ENCODE assay signal across 16 mouse cellular contexts in genomic region chr2:119855310-119855850, GRCm38 (mm10). TPM values are rescaled to one million over a fixed set of nuclear protein-coding genes. Genes with fewer than 3 reads are reported as not detected.
"Had no signal": no experiment of that assay in that cellular context is flagged by ENCODE, and none has a peak within 500 bp of the region (broad histone marks: within the 10 kb centered on the region; RNA-seq: fewer than 3 reads in every experiment).

No protein-coding gene starts in this region.

- H3K27me3 ChIP-seq: midbrain, embryonic 13.5 days; midbrain, embryonic 15.5 days; neural tube, embryonic 12.5 days had no signal

- H3K9me3 ChIP-seq: megakaryocyte, embryonic 14.5 days; midbrain, embryonic 13.5 days; midbrain, embryonic 15.5 days; neural tube, embryonic 12.5 days had no signal

- H3K4me3 ChIP-seq: megakaryocyte, embryonic 14.5 days; midbrain, embryonic 13.5 days; midbrain, embryonic 15.5 days; neural tube, embryonic 12.5 days had no signal

- H3K27ac ChIP-seq: macrophage; midbrain, embryonic 13.5 days; midbrain, embryonic 15.5 days; neural tube, embryonic 12.5 days had no signal

- H3K9ac ChIP-seq: lung, embryonic 14.5 days; midbrain, embryonic 13.5 days; midbrain, embryonic 15.5 days; neural tube, embryonic 12.5 days had no signal

- DNase-seq: lung, adult 18-20 months; lung, embryonic 14.5 days; lung, postnatal 14 days; lung, postnatal 36 days; right cerebral cortex, postnatal 25 days; right cerebral cortex, postnatal 4 days; spleen, adult 18-20 months; thymus, adult 18-20 months; thymus, postnatal 14 days; thymus, postnatal 36 days had no signal

- H3K4me1 ChIP-seq: megakaryocyte, embryonic 14.5 days; midbrain, embryonic 13.5 days; midbrain, embryonic 15.5 days; neural tube, embryonic 12.5 days had no signal

- H3K36me3 ChIP-seq: midbrain, embryonic 13.5 days; midbrain, embryonic 15.5 days; neural tube, embryonic 12.5 days had no signal

RNA-seq across cellular contexts. Expression of gene Tyro3, which starts 57.8 kb away (rescaled TPM):
- total RNA-seq: megakaryocyte progenitor cell, adult 5-6 weeks had no signal
